Mouse (Mus musculus) kidney, embryonic 16.5 days (tissue): ENCODE measurements at regions not wholly inside any gene's neighbourhood (a gene's known extent, or its start where the extent isn't known, plus 50 kb on each side); places are given as distances from the start of the nearest gene placed in this dataset.

Experiments
- ATAC-seq: fragments of 200-750 bp; cut with Nextera tagmentation; 2 replicates; pipeline ENCODE4 v1.8.0; 2017; ENCODE audit warnings: moderate TSS enrichment; ENCODE audit not compliant: low FRiP score, low TSS enrichment
- H3K27ac ChIP-seq: fragments of 300-500 bp; sonication (generic); 2 replicates; pipeline ENCODE4 v1.5.1; 2014; ENCODE audit warnings: low read length
- H3K27me3 ChIP-seq: fragments of 300-500 bp; sonication (generic); 2 replicates; pipeline ENCODE4 v1.6.1; 2014; ENCODE audit warnings: low read length, control low read depth, mixed read lengths; ENCODE audit not compliant: insufficient read depth
- H3K36me3 ChIP-seq: fragments of 300-500 bp; sonication (generic); 2 replicates; pipeline ENCODE4 v1.6.1; 2014; ENCODE audit warnings: low read length, control low read depth, mixed read lengths; ENCODE audit not compliant: insufficient read depth
- H3K4me1 ChIP-seq: fragments of 300-500 bp; sonication (generic); 2 replicates; pipeline ENCODE4 v1.6.1; 2014; ENCODE audit warnings: low read length, control low read depth, mixed read lengths; ENCODE audit not compliant: insufficient read depth
- H3K4me2 ChIP-seq: fragments of 300-500 bp; sonication (generic); replicated peaks from 2 replicates; pipeline ENCODE4 v1.6.1; 2014; ENCODE audit warnings: low read depth, low read length
- H3K4me3 ChIP-seq: fragments of 300-500 bp; sonication (generic); 2 replicates; pipeline ENCODE4 v1.5.1; 2014; ENCODE audit warnings: mild to moderate bottlenecking, low read length
- H3K9ac ChIP-seq: fragments of 300-500 bp; sonication (generic); replicated peaks from 2 replicates; pipeline ENCODE4 v1.6.1; 2014; ENCODE audit warnings: low read length
- H3K9me3 ChIP-seq: fragments of 300-500 bp; sonication (generic); 2 replicates; pipeline ENCODE4 v1.6.1; 2016; ENCODE audit warnings: low read length, control low read depth
- WGBS: fragments of 180-500 bp; shearing (Covaris S2); extraction: QIAGEN DNeasy Blood & Tissue Kit; methylation state at CpG from one replicate; pipeline ENCODE4 v1.1.7; 2014; 5-methylcytosine and 5-hydroxymethylcytosine counted together

- Histone ChIP-seq H3K27ac (no peak overlapping the region), H3K4me2 (no peak overlapping the region), H3K27me3 (no peaks in the 10 kb centered on the region), H3K4me3 (no peak overlapping the region), H3K4me1 (0 out of 2 replicates have a peak, but pooled peaks cover 3% of the 10 kb centered on the region), H3K9ac (no peak overlapping the region), H3K9me3 (no peaks in the 10 kb centered on the region), H3K36me3 (no peaks in the 10 kb centered on the region)
- no peak for ATAC-seq
- WGBS, result 64% methylated on average over 2 of the region's 2 CpGs
These were observed 117.9 kb downstream of the Thbs2 start for GRCm38 (mm10) chr17:14576159-14576558.

GRCm38 (mm10) chr17:14571143-14571542, 122.9 kb downstream of the Thbs2 start:
- ATAC-seq, result no peak
- whole genome bisulfite sequencing, result 93% methylated on average over 7 of the region's 7 CpGs
- H3K27me3 ChIP-seq, result no peaks in the 10 kb centered on the region
- no peak overlapping the region for H3K4me2 ChIP-seq
- H3K4me3 ChIP-seq, result no peak overlapping the region
- no peaks in the 10 kb centered on the region for H3K36me3 ChIP-seq
- no peak overlapping the region for H3K9ac ChIP-seq
- H3K9me3 ChIP-seq, result no peaks in the 10 kb centered on the region
- 0 out of 2 replicates have a peak, but pooled peaks cover 3% of the 10 kb centered on the region for H3K4me1 ChIP-seq
- H3K27ac ChIP-seq, result no peak overlapping the region

- no peaks in the 10 kb centered on the region for H3K27me3 ChIP-seq
- no peak overlapping the region for H3K4me3 ChIP-seq
- H3K4me1 ChIP-seq, result no peaks in the 10 kb centered on the region
- H3K9me3 ChIP-seq, result no peaks in the 10 kb centered on the region
- no peak overlapping the region for H3K27ac ChIP-seq
- ATAC-seq, result no peak
- 60% methylated on average over 6 of the region's 6 CpGs for WGBS
- no peak overlapping the region for H3K9ac ChIP-seq
- H3K36me3 ChIP-seq, result no peaks in the 10 kb centered on the region
- H3K4me2 ChIP-seq, result no peak overlapping the region
These were observed 123.7 kb downstream of the Thbs2 start for GRCm38 (mm10) chr17:14570266-14570775.

GRCm38 (mm10) chr17:14562191-14562590, 131.8 kb downstream of the Thbs2 start:
- Histone ChIP-seq H3K9ac (no peak overlapping the region), H3K27ac (no peak overlapping the region), H3K36me3 (no peaks in the 10 kb centered on the region), H3K9me3 (no peaks in the 10 kb centered on the region), H3K4me3 (no peak overlapping the region), H3K4me1 (no peaks in the 10 kb centered on the region), H3K27me3 (no peaks in the 10 kb centered on the region), H3K4me2 (no peak overlapping the region)
- WGBS, result 85% methylated on average over 6 of the region's 6 CpGs
- no peak for ATAC-seq

- H3K4me3 ChIP-seq, result no peak overlapping the region
- no peak for ATAC-seq
- H3K4me2 ChIP-seq, result no peak overlapping the region
- no peaks in the 10 kb centered on the region for H3K27me3 ChIP-seq
- no peaks in the 10 kb centered on the region for H3K36me3 ChIP-seq
- H3K9ac ChIP-seq, result no peak overlapping the region
- no peaks in the 10 kb centered on the region for H3K9me3 ChIP-seq
- no peaks in the 10 kb centered on the region for H3K4me1 ChIP-seq
- H3K27ac ChIP-seq, result no peak overlapping the region
These were observed 136.8 kb downstream of the Thbs2 start for GRCm38 (mm10) chr17:14557214-14557613.

GRCm38 (mm10) chr17:14553195-14553594, 140.8 kb downstream of the Thbs2 start:
- no peak for ATAC-seq
- no peak overlapping the region for H3K4me3 ChIP-seq
- no peak overlapping the region for H3K27ac ChIP-seq
- no peaks in the 10 kb centered on the region for H3K27me3 ChIP-seq
- no peak overlapping the region for H3K4me2 ChIP-seq
- no peaks in the 10 kb centered on the region for H3K36me3 ChIP-seq
- no peak overlapping the region for H3K9ac ChIP-seq
- no peaks in the 10 kb centered on the region for H3K9me3 ChIP-seq
- H3K4me1 ChIP-seq, result no peaks in the 10 kb centered on the region
- WGBS, result 63% methylated on average over 3 of the region's 3 CpGs

- H3K4me1 ChIP-seq, result no peaks in the 10 kb centered on the region
- no peak for ATAC-seq
- H3K9me3 ChIP-seq, result peaks cover 10% of the 10 kb centered on the region; the same call in 1 of the 2 replicates
- H3K27me3 ChIP-seq, result no peaks in the 10 kb centered on the region
- H3K36me3 ChIP-seq, result no peaks in the 10 kb centered on the region
- H3K9ac ChIP-seq, result no peak overlapping the region
- H3K27ac ChIP-seq, result 0 out of 2 replicates have a peak overlapping the region, but pooled peaks have one; percentile 30
- 84% methylated on average over 4 of the region's 4 CpGs for WGBS
- no peak overlapping the region for H3K4me3 ChIP-seq
- no peak overlapping the region for H3K4me2 ChIP-seq
These were observed 142.0 kb downstream of the Thbs2 start for GRCm38 (mm10) chr17:14552081-14552480.

- ATAC-seq, result no peak
- Histone ChIP-seq H3K36me3 (no peaks in the 10 kb centered on the region), H3K9me3 (peaks cover 11% of the 10 kb centered on the region; the same call in 1 of the 2 replicates), H3K9ac (no peak overlapping the region), H3K4me2 (no peak overlapping the region), H3K4me3 (no peak overlapping the region), H3K4me1 (no peaks in the 10 kb centered on the region), H3K27me3 (no peaks in the 10 kb centered on the region), H3K27ac (0 out of 2 replicates have a peak overlapping the region, but pooled peaks have one; percentile 43)
- 61% methylated on average over 4 of the region's 4 CpGs for WGBS
These were observed 142.4 kb downstream of the Thbs2 start for GRCm38 (mm10) chr17:14551610-14552009.

- peaks cover 11% of the 10 kb centered on the region; the same call in 1 of the 2 replicates for H3K9me3 ChIP-seq
- H3K9ac ChIP-seq, result no peak overlapping the region
- ATAC-seq, result no peak
- H3K36me3 ChIP-seq, result no peaks in the 10 kb centered on the region
- no peaks in the 10 kb centered on the region for H3K4me1 ChIP-seq
- H3K27ac ChIP-seq, result no peak overlapping the region
- WGBS, result 36% methylated on average over 16 of the region's 16 CpGs
- H3K4me2 ChIP-seq, result no peak overlapping the region
- H3K27me3 ChIP-seq, result no peaks in the 10 kb centered on the region
- H3K4me3 ChIP-seq, result no peak overlapping the region
These were observed 148.1 kb downstream of the Thbs2 start for GRCm38 (mm10) chr17:14545822-14546473.

- H3K4me1 ChIP-seq, result no peaks in the 10 kb centered on the region
- no peak for ATAC-seq
These were observed 149.6 kb downstream of the Thbs2 start for GRCm38 (mm10) chr17:14544343-14545002.

More at GRCm38 (mm10) chr17:14544343-14545002, 149.6 kb downstream of the Thbs2 start:
- Histone ChIP-seq H3K27me3 (no peaks in the 10 kb centered on the region), H3K27ac (no peak overlapping the region), H3K4me3 (no peak overlapping the region), H3K36me3 (no peaks in the 10 kb centered on the region), H3K4me2 (no peak overlapping the region), H3K9me3 (peaks cover 11% of the 10 kb centered on the region; the same call in 1 of the 2 replicates), H3K9ac (no peak overlapping the region)
- 49% methylated on average over 4 of the region's 4 CpGs for WGBS
